Mouse (Mus musculus): ENCODE measurements around the gene Gm49340. TPM values are rescaled to one million over a fixed set of nuclear protein-coding genes. Genes with fewer than 3 reads are reported as not detected.

The Gm49340 gene
- total RNA-seq, 2 experiments from 2014 or later, result not detected

Other genes starting within 250 kb of the Gm49340 start
- under 1 TPM in 1 of 2 experiments, not detected in 1; 0.07 TPM for gene Itgae, start 239.2 kb upstream of the Gm49340 start, total RNA-seq (2021)
- gene Haspin, start 191.4 kb upstream of the Gm49340 start, total RNA-seq (2021), result 1 to 10 TPM; 2.4 TPM
- 1 to 10 TPM; 7.4 to 8.1 TPM for gene P2rx5, start 169.3 kb upstream of the Gm49340 start, total RNA-seq (2021)
- 10 to 100 TPM; 71.4 to 82.7 TPM for gene Emc6, start 152.7 kb upstream of the Gm49340 start, total RNA-seq (2021)
- 100 to 1,000 TPM in 1 of 2 experiments, 10 to 100 TPM in 1; 89.1 to 105 TPM for gene Tax1bp3, start 152.7 kb upstream of the Gm49340 start, total RNA-seq (2021)
- gene Ctns, start 130.7 kb upstream of the Gm49340 start, total RNA-seq (2021), result 10 to 100 TPM; 11.7 to 13.9 TPM
- 1 to 10 TPM; 1.5 to 2.0 TPM for gene Shpk, start 130.3 kb upstream of the Gm49340 start, total RNA-seq (2021)
- gene Trpv1, start 95.4 kb upstream of the Gm49340 start, total RNA-seq (2021), result not detected
- gene Trpv3, start 62.4 kb upstream of the Gm49340 start, total RNA-seq (2021), result under 1 TPM; 0.05 to 0.20 TPM
- gene Aspa, start 145 bp upstream of the Gm49340 start, total RNA-seq (2021), result 1 to 10 TPM in 1 of 2 experiments, under 1 TPM in 1; 0.72 to 3.3 TPM
- not detected for gene Spata22, start within 50 bp of the Gm49340 start, total RNA-seq (2021)
- not detected for gene Olfr20, start 21.0 kb downstream of the Gm49340 start, total RNA-seq (2021)
- not detected for gene Olfr376, start 41.5 kb downstream of the Gm49340 start, total RNA-seq (2021)
- gene Olfr1, start 69.9 kb downstream of the Gm49340 start, total RNA-seq (2021), result not detected
- gene Olfr378, start 98.7 kb downstream of the Gm49340 start, total RNA-seq (2021), result not detected
- not detected for gene Olfr380, start 127.8 kb downstream of the Gm49340 start, total RNA-seq (2021)
- gene Olfr381, start 161.9 kb downstream of the Gm49340 start, total RNA-seq (2021), result not detected
- gene Olfr382, start 187.5 kb downstream of the Gm49340 start, total RNA-seq (2021), result not detected